Comparison of ENCODE assay signal across 17 mouse cellular contexts in genomic region chr2:144189756-144190155, GRCm38 (mm10).
"Had no signal": no experiment of that assay in that cellular context is flagged by ENCODE, and none has a peak within 500 bp of the region (broad histone marks: within the 10 kb centered on the region; RNA-seq: fewer than 3 reads in every experiment).

No protein-coding gene starts in this region.

- H3K27me3 ChIP-seq: lung, embryonic 15.5 days; megakaryocyte, embryonic 14.5 days; midbrain, embryonic 13.5 days; midbrain, embryonic 15.5 days; neural tube, embryonic 12.5 days; stomach, embryonic 15.5 days had no signal

- H3K9me3 ChIP-seq: lung, embryonic 15.5 days; megakaryocyte, embryonic 14.5 days; midbrain, embryonic 13.5 days; midbrain, embryonic 15.5 days; neural tube, embryonic 12.5 days; stomach, embryonic 15.5 days had no signal

- H3K4me1 ChIP-seq: lung, embryonic 15.5 days; midbrain, embryonic 15.5 days; neural tube, embryonic 12.5 days; stomach, embryonic 15.5 days had no signal

- H3K27ac ChIP-seq: lung, embryonic 15.5 days; macrophage; midbrain, embryonic 13.5 days; midbrain, embryonic 15.5 days; neural tube, embryonic 12.5 days; stomach, embryonic 15.5 days; stomach, postnatal 0 days had no signal

- H3K36me3 ChIP-seq: lung, embryonic 15.5 days; midbrain, embryonic 13.5 days; midbrain, embryonic 15.5 days; neural tube, embryonic 12.5 days; stomach, embryonic 15.5 days had no signal

- H3K4me3 ChIP-seq: lung, embryonic 15.5 days; midbrain, embryonic 13.5 days; midbrain, embryonic 15.5 days; neural tube, embryonic 12.5 days; stomach, embryonic 15.5 days had no signal

- H3K9ac ChIP-seq: lung, embryonic 15.5 days; midbrain, embryonic 13.5 days; midbrain, embryonic 15.5 days; neural tube, embryonic 12.5 days; stomach, embryonic 15.5 days had no signal

- DNase-seq: lung, adult 2 months; lung, postnatal 14 days; lung, postnatal 36 days; right cerebral cortex, postnatal 14 days; thymus, adult 2 months; thymus, postnatal 25 days; thymus, postnatal 4 days had no signal

- ATAC-seq: lung, postnatal 0 days; midbrain, embryonic 13.5 days; midbrain, embryonic 15.5 days had no signal

- H3K4me2 ChIP-seq: lung, embryonic 15.5 days; midbrain, embryonic 11.5 days; midbrain, embryonic 13.5 days; midbrain, embryonic 15.5 days; neural tube, embryonic 12.5 days; stomach, embryonic 15.5 days had no signal
